Mouse (Mus musculus) colon, adult 2 months (tissue): ENCODE results near the gene B230219D22Rik. TPM values are rescaled to one million over a fixed set of nuclear protein-coding genes. Genes with fewer than 3 reads are reported as not detected.

Experiments
- polyA plus RNA-seq: library from polyadenylated mRNA; depleted of rRNA; stranded (reverse); fragments of >200 nt; gene quantifications from 2 replicates; pipeline ENCODE4 v1.2.3, GENCODE M21; 2012; rRNA removed

B230219D22Rik gene
- 14.3 and 17.9 TPM in 2 replicates for polyA plus RNA-seq

GRCm38 (mm10) chr13:55692535-55693242 lies at the start of gene B230219D22Rik:
Gene B230219D22Rik (plus strand): TSS chr13:55693124.

GRCm38 (mm10) chr13:55714501-55715166 lies 21.7 kb downstream of the B230219D22Rik start, which contains the start of gene Txndc15:
Gene Txndc15 (plus strand): TSS chr13:55714650.

GRCm38 (mm10) chr13:55727120-55727838 lies 34.4 kb downstream of the B230219D22Rik start, which contains the start of gene Pcbd2:
Gene Pcbd2 (plus strand): TSS chr13:55727368.

Other genes with a start within 250 kb of the B230219D22Rik start
- 66.0 and 66.1 TPM in 2 replicates for gene Grk6, start 248.1 kb upstream of the B230219D22Rik start, polyA plus RNA-seq
- 9.9 and 10.6 TPM in 2 replicates for gene Prr7, start 228.9 kb upstream of the B230219D22Rik start, polyA plus RNA-seq
- gene Dbn1, start 205.0 kb upstream of the B230219D22Rik start, polyA plus RNA-seq: 36.7 and 36.9 TPM in 2 replicates
- gene Pdlim7, start 179.4 kb upstream of the B230219D22Rik start, polyA plus RNA-seq: 178 and 184 TPM in 2 replicates
- gene Dok3, start 163.8 kb upstream of the B230219D22Rik start, polyA plus RNA-seq: 16.3 and 16.8 TPM in 2 replicates
- 66.3 and 71.4 TPM in 2 replicates for gene Ddx41, start 156.5 kb upstream of the B230219D22Rik start, polyA plus RNA-seq
- 87.1 and 98.0 TPM in 2 replicates for gene Fam193b, start 122.0 kb upstream of the B230219D22Rik start, polyA plus RNA-seq
- gene Tmed9, start 119.4 kb upstream of the B230219D22Rik start, polyA plus RNA-seq: 65.8 and 80.9 TPM in 2 replicates
- 26.1 and 27.8 TPM in 2 replicates for gene B4galt7, start 93.2 kb upstream of the B230219D22Rik start, polyA plus RNA-seq
- 13.5 and 15.2 TPM in 2 replicates for gene Caml, start 70.1 kb upstream of the B230219D22Rik start, polyA plus RNA-seq
- 7.7 and 7.9 TPM in 2 replicates for gene Ddx46, start 58.1 kb upstream of the B230219D22Rik start, polyA plus RNA-seq
- gene Txndc15, start 21.5 kb downstream of the B230219D22Rik start, polyA plus RNA-seq: 41.7 and 46.7 TPM in 2 replicates
- gene Pcbd2, start 34.2 kb downstream of the B230219D22Rik start, polyA plus RNA-seq: 18.6 and 34.2 TPM in 2 replicates
- gene Catsper3, start 91.4 kb downstream of the B230219D22Rik start, polyA plus RNA-seq: not detected in 2 replicates
- 41.9 and 52.7 TPM in 2 replicates for gene Pitx1, start 143.1 kb downstream of the B230219D22Rik start, polyA plus RNA-seq